Mouse (Mus musculus) heart, adult 2 months (tissue): ENCODE results near the gene Osbpl7. TPM values are rescaled to one million over a fixed set of nuclear protein-coding genes. Genes with fewer than 3 reads are reported as not detected.

Experiments used
- DNase-seq, 2 experiments: peaks; one replicate each; pipeline ENCODE4 v3.0.0; 2021
- H3K27ac ChIP-seq: fragments of 200-600 bp; 2 replicates; pipeline ENCODE4 v1.8.1; 2022
- H3K27me3 ChIP-seq: fragments of 200-500 bp; 2 replicates; pipeline ENCODE4 v1.6.1; 2012; ENCODE audit warnings: mild to moderate bottlenecking, low read length, inconsistent platforms, mixed read lengths; ENCODE audit not compliant: control insufficient read depth, insufficient read depth
- H3K36me3 ChIP-seq: fragments of 200-500 bp; 2 replicates; pipeline ENCODE4 v1.6.1; 2012; ENCODE audit warnings: low read length, inconsistent platforms; ENCODE audit not compliant: control insufficient read depth, insufficient read depth
- H3K4me1 ChIP-seq: fragments of 200-500 bp; 2 replicates; pipeline ENCODE4 v1.6.1; 2011; ENCODE audit warnings: low read length; ENCODE audit not compliant: control insufficient read depth, insufficient read depth
- H3K4me3 ChIP-seq: fragments of 200-600 bp; 2 replicates; pipeline ENCODE4 v1.8.1; 2022
- H3K79me2 ChIP-seq: fragments of 200-500 bp; replicated peaks from 2 replicates; pipeline ENCODE4 v1.6.1; 2012; ENCODE audit warnings: mild to moderate bottlenecking, inconsistent platforms, low read length, moderate library complexity, mixed read lengths; ENCODE audit not compliant: control insufficient read depth, insufficient read depth
- H3K9ac ChIP-seq: fragments of 200-500 bp; 2 replicates; pipeline ENCODE4 v1.6.1; 2012; ENCODE audit warnings: low read depth, mild to moderate bottlenecking, control low read depth, inconsistent platforms, low read length, mixed read lengths
- CTCF ChIP-seq: fragments of 200-600 bp; IDR thresholded peaks from 2 replicates; pipeline ENCODE4 v1.8.1; 2022; ENCODE audit warnings: antibody characterized with exemption, mild to moderate bottlenecking, moderate library complexity
- EP300 ChIP-seq: fragments of 200-500 bp; IDR thresholded peaks from 2 replicates; pipeline ENCODE4 v1.6.1; 2011; ENCODE audit warnings: low read depth, low read length, control low read depth; ENCODE audit not compliant: insufficient read depth
- POLR2A ChIP-seq: fragments of 200-500 bp; IDR thresholded peaks from 2 replicates; pipeline ENCODE4 v1.6.1; 2011; ENCODE audit warnings: mild to moderate bottlenecking, low read depth, low read length, control low read depth; ENCODE audit not compliant: insufficient read depth
- WGBS: fragments of 180-500 bp; shearing (Covaris S2); methylation state at CpG from one replicate; pipeline ENCODE4 v1.1.7; 2018; 5-methylcytosine and 5-hydroxymethylcytosine counted together
- intact Hi-C: fragments of 180-260 bp; cut with DNase I; formaldehyde crosslinking; loops from one replicate; pipeline ENCODE4 v1.15.1; 2025
- polyA plus RNA-seq: library from polyadenylated mRNA; depleted of rRNA; stranded (reverse); fragments of >200 nt; gene quantifications from 2 replicates; pipeline ENCODE4 v1.2.3, GENCODE M21; 2012
- total RNA-seq, 2 experiments: library from RNA; stranded (reverse); gene quantifications; 2 replicates each; pipeline ENCODE4 v1.2.3; 2021

Osbpl7 gene
- total and polyA plus RNA-seq, 3 experiments = 4.1 to 5.0 (median 4.4) TPM

GRCm38 (mm10) chr11:97063274-97063920, 13.0 kb downstream of the Osbpl7 start:
- no peak for TF ChIP-seq POLR2A
- TF ChIP-seq EP300 = no peak
- no peak for TF ChIP-seq CTCF
- Histone ChIP-seq H3K36me3 (no peaks in the 10 kb centered on the region), H3K9ac (no peak overlapping the region), H3K4me1 (no peaks in the 10 kb centered on the region), H3K4me3 (no peak overlapping the region), H3K27me3 (no peaks in the 10 kb centered on the region), H3K27ac (no peak overlapping the region), H3K79me2 (no peaks in the 10 kb centered on the region)
- intact Hi-C loops = no loop called here
- no peak for DNase-seq
- 32% methylated on average over 9 of the region's 9 CpGs for WGBS

- no peak for TF ChIP-seq POLR2A
- peak; percentile 54 for TF ChIP-seq CTCF
- 81% methylated on average over 3 of the region's 3 CpGs for WGBS
- H3K79me2 ChIP-seq = no peaks in the 10 kb centered on the region
- H3K4me3 ChIP-seq = no peak overlapping the region
- no peak overlapping the region for H3K27ac ChIP-seq
- intact Hi-C loops = no loop called here
- no peaks in the 10 kb centered on the region for H3K27me3 ChIP-seq
- no peak for DNase-seq
- H3K36me3 ChIP-seq = no peaks in the 10 kb centered on the region
- no peak overlapping the region for H3K9ac ChIP-seq
- H3K4me1 ChIP-seq = no peaks in the 10 kb centered on the region
These were observed 13.5 kb downstream of the Osbpl7 start for GRCm38 (mm10) chr11:97063921-97064295.

GRCm38 (mm10) chr11:97065538-97066295, 15.3 kb downstream of the Osbpl7 start:
- WGBS = 83% methylated on average over 12 of the region's 12 CpGs
- no peaks in the 10 kb centered on the region for H3K27me3 ChIP-seq
- H3K9ac ChIP-seq = no peak overlapping the region
- no peaks in the 10 kb centered on the region for H3K79me2 ChIP-seq
- DNase-seq = no peak
- TF ChIP-seq EP300 = no peak
- TF ChIP-seq CTCF = no peak
- no peak for TF ChIP-seq POLR2A
- no peak overlapping the region for H3K4me3 ChIP-seq
- no peaks in the 10 kb centered on the region for H3K36me3 ChIP-seq
- H3K4me1 ChIP-seq = no peaks in the 10 kb centered on the region
- intact Hi-C loops = no loop called here
- no peak overlapping the region for H3K27ac ChIP-seq

GRCm38 (mm10) chr11:97066656-97067360, 16.4 kb downstream of the Osbpl7 start:
- Histone ChIP-seq H3K4me1 (no peaks in the 10 kb centered on the region), H3K36me3 (no peaks in the 10 kb centered on the region), H3K27me3 (no peaks in the 10 kb centered on the region), H3K79me2 (no peaks in the 10 kb centered on the region), H3K27ac (no peak overlapping the region), H3K4me3 (no peak overlapping the region), H3K9ac (no peak overlapping the region)
- no peak for TF ChIP-seq CTCF
- no peak for TF ChIP-seq POLR2A
- TF ChIP-seq EP300 = no peak
- DNase-seq = no peak
- intact Hi-C loops = no loop called here
- 73% methylated on average over 22 of the region's 22 CpGs for WGBS

- no peaks in the 10 kb centered on the region for H3K79me2 ChIP-seq
- DNase-seq = no peak
- H3K9ac ChIP-seq = no peak overlapping the region
- no peak overlapping the region for H3K27ac ChIP-seq
- no peak overlapping the region for H3K4me3 ChIP-seq
- intact Hi-C loops = no loop called here
- TF ChIP-seq CTCF (no peak), EP300 (no peak), POLR2A (no peak)
- no peaks in the 10 kb centered on the region for H3K4me1 ChIP-seq
- no peaks in the 10 kb centered on the region for H3K36me3 ChIP-seq
- WGBS = 80% methylated on average over 1 of the region's 1 CpGs
- no peaks in the 10 kb centered on the region for H3K27me3 ChIP-seq
These were observed 18.9 kb downstream of the Osbpl7 start for GRCm38 (mm10) chr11:97069333-97069732.

GRCm38 (mm10) chr11:97069770-97070169, 19.3 kb downstream of the Osbpl7 start:
- no peak overlapping the region for H3K9ac ChIP-seq
- no peak overlapping the region for H3K4me3 ChIP-seq
- no peak for DNase-seq
- intact Hi-C loops = loop anchor here (10.0 kb wide), 1 partner anchor 265 kb away; no protein-coding TSS in a partner anchor
- 81% methylated on average over 2 of the region's 2 CpGs for WGBS
- H3K79me2 ChIP-seq = no peaks in the 10 kb centered on the region
- TF ChIP-seq EP300 (no peak), POLR2A (no peak), CTCF (no peak)
- H3K27ac ChIP-seq = no peak overlapping the region
- H3K36me3 ChIP-seq = no peaks in the 10 kb centered on the region
- H3K27me3 ChIP-seq = no peaks in the 10 kb centered on the region
- H3K4me1 ChIP-seq = no peaks in the 10 kb centered on the region
